Mouse (Mus musculus) cerebellum, postnatal 25 days (tissue): Measurements from ENCODE around the gene Ap1ar.
"Not testable (repeated sequence)": the region's sequence is repeated elsewhere in the genome, so short reads cannot be mapped to it uniquely, and the experiment has no call there.

Experiments used
- DNase-seq, 2 experiments: peaks; one replicate each; pipeline ENCODE4 v3.0.0; 2021; ENCODE audit warnings: mixed read lengths in 2 of 2

Ap1ar gene

DNA sequence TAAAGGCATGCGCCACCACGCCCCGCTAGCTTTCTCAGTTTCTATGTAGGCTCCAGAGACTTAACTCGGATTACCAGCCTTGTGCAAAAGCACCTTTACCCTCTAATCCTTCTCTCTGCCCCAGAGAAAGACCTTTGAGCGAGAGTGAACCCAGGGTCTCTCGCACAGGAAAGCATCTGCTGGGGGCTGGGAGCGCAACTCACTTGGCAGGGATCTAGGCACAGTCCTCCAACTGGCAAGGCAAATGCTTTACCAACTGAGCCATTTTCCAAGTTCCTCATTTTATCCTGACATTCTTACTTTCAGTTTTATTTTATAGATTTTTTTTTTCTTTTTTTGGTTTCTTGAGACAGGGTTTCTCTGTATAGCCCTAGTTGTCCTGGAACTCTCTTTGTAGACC, 44.3 kb downstream of the Ap1ar start:
- DNase-seq = no peak

DNA sequence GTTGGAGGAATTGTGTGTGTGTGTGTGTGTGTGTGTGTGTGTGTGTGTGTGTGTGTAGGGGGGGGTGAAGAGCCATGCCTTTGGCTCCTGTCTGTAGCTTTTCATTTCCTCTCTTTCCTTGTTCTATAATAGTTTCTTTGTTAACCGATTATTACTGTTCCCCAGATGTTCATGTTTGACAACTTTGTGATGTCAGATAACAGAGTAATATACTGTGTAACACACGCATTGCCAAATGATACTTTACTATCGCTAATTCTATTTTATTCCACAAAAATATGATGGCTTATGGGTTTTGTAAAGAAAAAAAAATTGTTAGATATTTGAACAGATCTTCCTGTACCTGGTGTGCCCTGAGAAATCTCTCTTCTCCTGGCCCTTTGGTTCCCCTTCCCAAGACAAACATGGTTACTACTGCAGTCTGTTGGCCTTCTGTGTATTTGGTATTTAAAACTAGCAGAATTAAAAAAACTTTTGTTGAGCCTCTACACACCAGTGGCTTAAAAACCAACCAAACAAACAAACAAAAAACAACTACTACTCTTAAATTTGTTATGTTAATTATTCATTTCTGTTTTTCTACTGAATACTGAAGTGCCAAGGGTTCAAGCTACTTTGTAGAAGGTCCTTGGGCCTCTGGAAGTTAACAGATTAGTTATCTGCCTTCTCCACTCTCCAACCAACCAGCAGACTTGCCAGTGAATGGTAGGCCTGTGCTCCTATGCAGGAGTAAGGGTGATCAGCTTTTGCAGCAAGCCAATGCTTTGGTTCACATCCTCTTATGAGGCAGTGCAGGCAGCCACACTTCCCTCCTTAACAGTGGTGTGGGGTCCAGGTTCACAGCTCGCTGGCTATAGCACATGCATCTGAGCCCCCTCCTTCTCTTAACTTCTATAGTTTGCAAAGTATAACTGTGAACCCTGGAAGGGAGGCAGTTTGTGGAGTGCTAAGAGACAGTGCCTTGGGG, 45.4 kb downstream of the Ap1ar start:
- no peak for DNase-seq

DNA sequence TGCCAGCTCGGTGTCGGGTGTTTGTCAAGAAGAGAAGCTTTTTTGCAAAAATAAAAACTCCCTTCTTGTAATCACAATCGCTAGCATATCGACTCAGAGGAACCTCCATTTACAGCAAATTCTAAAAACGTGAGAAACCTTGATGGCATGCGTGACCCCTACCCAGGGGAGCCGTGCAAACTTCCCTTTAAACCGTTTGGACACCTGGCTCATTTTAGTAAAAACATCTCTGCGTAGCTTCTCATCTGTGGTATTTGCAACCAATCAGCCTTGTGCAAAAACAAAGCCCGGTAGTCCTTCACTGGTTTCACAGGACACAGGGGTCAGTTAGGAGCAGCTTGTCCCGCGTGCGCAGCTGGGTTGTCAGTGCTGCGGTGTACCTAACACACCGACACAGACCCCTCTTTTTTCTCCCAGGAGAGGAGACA, 46.3 kb downstream of the Ap1ar start:
- peak in 1 of 2 experiments; percentile 9 for DNase-seq

DNA sequence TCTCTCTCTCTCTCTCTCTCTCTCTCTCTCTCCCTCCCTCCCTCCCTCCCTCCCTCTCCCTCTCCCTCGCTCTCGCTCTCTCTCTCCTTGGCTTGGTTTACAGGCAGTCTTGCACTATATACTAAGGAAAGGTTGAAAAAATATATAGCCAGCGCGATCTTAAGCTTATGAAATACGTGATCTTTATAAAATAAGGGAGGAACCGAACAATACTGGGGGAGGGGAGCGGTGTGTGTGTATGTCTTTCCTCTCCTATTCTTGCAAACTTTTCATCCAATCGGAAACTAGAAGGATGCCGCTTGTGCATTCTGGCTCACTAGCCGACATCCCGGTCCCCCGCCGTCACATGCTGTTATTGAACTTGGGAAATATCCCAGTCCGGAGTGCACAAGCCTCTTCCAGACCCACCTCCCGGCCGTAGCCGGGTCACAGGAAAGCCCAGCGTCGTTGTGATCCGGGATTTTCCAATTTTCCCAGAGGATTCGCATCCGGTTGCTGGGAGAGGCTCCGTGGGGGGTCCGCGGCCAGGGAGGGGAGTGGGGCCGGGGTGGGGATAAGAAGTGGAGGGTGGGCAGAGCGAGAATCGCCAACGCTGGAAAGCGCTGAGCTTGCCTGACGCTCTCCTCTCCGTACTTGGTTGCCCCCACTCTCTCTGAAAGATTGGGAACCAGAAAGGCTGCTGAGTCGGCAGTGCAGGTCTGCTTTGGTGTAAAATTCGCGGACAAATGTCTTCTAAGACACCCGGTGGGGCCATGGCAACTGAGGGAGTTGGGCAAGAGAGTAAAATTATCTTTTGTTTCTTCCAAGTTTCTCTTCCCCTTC, 46.9 kb downstream of the Ap1ar start:
- DNase-seq = peak; percentile 31 to 45

DNA sequence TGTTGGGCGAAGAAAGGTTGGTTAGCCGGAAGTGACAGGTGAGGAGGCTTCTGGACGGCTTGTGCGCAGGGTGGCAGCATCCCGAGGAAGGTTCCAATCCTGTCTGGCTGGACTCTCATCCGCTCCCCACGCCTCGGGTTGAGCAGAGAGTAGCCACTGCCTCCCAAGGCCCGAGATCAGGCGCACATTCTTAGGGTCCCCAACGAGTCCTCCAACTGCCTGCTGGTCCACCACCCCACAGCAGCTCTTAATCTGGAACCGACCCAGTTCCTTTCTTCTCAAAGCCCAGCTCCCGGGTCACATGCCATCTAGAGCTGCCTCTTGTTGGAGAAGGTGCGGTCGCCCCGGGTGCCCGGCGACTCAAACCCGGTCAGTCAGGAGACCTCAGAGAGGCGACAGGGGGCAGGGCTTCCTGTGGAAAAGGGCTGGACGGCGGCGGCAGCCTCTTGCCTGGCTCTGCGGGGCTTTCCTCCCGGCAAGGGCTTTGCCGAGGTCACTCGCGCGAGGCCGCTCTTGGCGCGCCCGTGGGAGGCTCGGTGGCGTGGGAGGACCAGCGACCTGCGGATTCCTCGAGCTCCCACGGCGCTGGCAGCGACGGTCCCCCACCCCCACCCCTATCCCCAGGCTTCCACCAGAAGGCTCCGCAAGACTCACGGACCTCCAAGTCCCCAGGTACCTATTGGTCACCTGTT, 47.7 kb downstream of the Ap1ar start, which contains the start of gene Tifa:
TSS of gene Tifa (plus strand) at position 306 of the 692 bp plus-strand sequence.
- peak; percentile 58 to 67 for DNase-seq

DNA sequence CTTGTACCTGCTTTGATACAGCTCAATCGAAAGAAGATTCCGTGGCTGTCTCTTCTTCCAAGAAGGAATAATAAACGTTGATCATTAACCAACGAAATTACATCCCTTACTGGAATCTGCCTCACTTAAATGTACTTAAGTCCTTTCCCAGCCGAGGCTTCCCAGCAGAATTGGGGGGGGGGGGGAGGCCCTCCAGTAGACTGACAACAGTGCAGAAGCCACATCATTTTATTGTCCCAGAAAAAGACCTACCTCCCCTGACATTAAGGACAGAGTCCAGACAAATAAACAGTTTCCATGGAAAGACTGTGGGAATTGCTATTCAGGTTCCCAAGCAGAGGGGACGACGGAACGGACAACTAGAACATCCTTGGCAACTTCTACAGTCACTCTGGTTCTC, 48.4 kb downstream of the Ap1ar start:
- DNase-seq = no peak

DNA sequence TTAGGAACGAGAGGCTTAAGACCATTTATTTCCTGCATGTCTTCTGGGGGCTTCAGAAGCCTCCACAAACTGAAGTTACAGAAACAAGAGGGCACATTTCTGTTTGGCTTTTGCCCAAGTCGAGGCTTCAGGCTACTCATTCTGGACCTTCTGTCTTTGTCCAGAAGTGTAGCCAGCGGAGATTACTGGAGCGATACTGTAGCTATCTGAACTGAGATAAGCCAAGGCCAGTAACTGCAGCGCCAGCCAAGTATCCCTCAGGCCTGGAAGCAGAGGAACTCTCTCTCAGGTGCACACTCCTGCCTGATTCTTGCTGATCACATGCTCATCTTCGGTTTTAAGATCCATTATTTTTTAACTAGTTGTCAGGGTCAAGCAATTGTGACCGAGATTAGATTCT, 49.3 kb downstream of the Ap1ar start:
- DNase-seq = no peak

DNA sequence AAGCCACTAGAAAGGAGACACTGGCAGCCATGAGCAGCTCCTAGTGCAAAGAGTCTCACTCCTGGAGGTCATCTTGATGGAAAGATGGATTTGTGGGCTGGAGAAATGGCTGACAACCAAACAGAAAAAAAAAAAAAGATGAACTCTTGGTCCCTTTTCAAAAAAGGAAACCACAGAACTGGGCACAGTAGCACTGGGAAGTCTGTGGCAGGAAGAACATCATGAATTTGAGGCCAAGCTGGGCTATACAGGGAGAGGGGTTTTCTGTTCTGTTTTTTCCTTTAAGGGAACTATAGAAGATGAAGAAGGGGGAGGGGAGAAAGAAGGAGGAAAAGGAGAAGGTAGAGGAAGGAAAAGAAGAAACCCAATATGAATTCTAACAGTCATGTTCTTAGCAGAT, 50.3 kb downstream of the Ap1ar start:
- DNase-seq = no peak

DNA sequence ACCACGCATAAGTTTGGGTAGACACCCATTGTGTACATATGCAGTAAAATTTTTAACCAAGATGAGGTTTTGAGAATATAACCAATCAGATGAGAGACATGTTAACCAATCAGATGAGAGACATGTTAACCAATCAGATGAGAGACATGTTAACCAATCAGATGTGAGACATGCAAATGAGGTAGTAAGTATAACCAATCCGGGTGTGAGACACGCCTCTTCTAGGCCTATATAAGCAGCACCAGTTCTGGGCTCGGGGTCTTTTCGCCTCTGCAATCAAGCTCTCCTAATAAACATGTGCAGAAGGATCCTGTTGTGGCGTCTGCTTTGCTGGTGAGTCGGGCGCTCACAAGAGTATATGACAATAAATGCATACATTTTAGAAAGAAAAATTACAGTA, 53.6 kb downstream of the Ap1ar start:
- not testable (repeated sequence) for DNase-seq

DNA sequence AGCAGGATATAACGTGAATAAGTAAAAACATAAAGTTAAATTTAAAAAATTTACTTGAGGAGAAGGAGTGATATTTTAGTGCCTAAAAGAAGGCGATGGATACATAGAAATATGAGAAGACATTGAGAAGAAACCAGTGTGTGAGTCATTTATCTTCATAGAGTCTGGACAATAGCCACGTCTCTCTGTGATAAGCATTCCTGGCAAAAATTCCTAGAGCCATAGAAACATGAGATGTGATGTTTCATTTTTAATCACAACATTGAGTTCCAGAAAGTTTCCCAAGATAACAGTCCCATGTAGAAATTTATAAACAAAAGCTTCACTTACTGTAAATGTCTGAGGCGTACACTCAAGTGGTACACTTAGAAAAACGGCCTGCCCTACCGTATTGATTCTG, 54.4 kb downstream of the Ap1ar start:
- no peak for DNase-seq

DNA sequence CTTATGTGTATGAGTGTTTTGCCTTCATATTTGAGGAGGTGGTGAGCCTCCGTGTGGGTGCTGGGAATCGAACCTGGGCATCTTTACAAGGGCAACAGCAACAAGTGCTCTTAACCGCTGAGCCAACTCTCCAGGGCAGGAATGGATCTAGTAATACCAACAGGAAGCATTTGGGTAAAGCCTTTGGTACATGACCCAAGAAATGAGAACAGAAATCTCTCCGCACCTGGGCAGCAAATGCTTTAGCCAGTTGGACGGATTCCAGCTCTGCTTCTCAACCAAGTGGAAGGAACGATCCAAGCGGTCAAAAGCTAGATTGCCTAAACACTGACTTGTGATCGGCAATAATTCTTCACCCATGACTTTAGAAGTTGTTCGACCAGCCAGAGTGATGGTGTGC, 56.4 kb downstream of the Ap1ar start:
- DNase-seq = peak in 1 of 2 experiments; percentile 22

DNA sequence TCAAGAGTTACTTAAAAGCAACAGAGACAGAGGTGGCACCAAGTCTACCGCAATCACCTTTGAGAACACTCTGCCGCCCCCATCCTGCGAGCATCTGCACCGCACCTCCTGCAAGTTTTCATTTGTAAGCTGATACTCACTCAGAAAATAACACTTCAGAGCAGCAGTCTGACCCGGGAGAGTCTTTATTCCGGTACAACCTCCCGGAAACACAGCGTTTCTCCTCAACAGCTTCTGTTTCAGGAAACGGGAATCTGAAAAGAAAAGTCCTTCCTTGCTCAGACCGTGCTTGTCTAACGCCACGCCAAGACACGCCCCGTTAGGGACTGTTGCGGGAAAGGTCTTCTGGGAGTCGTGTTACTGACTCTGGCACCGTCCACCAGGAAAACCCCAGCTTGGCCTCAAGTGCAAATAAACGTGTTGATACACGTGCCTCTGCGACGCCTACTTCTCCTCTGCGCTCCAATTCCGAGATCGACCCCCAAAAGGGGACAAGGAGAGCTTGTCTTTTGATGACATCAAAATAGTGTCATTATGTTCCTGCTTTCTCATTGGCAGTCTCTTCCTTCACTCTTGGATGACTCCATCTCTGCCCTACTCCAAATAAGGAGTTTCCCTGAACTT, 57.2 kb downstream of the Ap1ar start, which contains the start of gene Alpk1:
TSS of gene Alpk1 (minus strand) at position 507 of the 624 bp plus-strand sequence.
- peak; percentile 11 to 41 for DNase-seq

DNA sequence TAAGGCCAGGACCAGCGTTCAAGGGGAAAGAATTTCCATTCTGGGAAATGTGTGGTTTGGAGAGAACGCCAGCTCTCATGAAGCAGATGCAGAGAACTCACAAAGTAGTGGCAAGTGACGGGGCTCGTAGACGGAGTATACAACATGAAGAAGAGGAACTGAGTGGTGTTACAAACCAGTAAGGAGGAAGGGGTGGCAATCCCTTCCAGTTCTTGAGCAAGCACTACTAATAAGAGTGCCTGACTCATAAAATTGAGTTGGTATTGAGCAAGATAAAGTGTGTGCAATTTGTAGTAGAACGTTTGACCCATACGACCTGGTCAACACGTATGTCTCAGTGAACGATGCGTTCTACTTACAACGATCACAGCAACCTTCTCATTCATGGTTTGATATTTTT, 68.2 kb downstream of the Ap1ar start:
- DNase-seq = no peak

DNA sequence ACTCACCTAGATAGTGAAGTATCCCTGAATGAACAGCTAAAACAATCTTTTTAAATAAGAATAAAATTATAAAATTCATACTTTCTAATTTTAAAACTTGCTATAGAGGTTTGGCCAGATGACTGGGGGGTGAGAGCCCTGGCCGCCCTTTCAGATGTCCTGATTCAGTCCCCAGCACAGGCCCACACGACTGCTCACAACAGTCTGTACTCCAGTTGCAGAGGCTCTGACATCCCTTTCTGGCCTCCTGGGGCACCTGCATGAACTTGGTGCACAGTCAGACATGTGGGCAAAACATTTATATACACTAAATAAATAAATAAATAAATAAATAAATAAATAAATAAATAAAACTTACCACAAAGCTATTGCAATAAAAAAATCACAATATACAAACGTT, 71.4 kb downstream of the Ap1ar start:
- DNase-seq = no peak

DNA sequence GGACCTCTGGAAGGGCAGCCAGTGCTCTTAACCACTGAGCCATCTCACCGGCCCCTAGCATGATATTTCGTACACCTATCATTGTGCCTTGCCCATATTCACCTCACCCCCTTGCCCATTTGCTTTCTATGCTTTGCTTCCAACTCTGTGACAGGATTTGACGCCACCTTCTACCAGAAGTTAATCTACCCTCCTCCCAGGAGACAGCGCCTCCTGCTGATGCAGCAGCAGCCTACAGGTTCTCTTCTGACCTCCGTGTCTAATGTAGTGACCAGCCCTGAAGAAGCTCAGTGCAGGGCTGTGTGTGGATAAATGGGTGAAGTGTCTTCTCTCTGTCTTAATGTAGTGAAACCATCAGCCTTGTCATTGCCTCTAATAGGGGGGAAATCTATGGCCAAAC, 72.8 kb downstream of the Ap1ar start:
- DNase-seq = no peak

DNA sequence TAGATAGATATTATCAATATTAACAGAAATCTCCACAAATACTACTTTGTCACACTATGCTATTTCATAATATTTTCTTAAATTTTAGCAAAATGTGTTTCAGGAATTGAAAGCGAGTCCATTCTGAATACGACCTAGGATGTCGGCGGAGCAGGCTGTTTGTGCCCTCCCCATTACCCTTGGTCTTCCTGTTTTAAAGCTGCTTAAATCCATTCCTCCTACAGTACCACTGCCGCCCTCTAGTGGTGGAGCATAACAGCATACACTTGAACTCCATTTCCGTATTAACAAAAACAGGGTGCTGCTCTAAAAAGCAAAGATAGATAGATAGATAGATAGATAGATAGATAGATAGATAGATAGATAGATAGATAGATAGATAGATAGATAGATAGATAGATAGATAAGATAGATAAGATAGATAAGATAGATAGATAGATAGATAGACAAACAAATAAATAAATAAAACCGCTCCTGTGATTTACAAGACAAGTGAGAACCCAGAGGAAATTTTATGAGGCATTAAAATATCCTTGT, 74.2 kb downstream of the Ap1ar start:
- peak; percentile 58 to 84 for DNase-seq

DNA sequence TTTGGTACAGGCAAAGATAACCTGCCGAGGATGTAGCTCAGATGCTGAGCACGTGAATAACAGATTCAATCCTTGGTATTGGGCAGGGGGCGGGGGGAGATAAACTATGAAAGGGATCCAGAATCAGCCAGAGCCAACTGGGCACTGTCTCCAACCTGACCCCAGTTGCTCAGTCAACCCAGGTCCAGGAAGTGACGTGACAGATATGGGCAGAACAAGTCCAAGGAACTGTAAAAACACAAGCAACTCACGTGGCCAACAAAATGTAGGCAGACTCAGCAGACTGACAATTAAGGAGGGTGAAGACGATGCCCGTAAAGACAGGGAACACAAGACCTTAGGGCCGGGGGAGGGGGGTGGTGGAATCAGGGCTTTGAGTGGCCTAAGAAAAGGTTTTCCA, 74.9 kb downstream of the Ap1ar start:
- DNase-seq = no peak

DNA sequence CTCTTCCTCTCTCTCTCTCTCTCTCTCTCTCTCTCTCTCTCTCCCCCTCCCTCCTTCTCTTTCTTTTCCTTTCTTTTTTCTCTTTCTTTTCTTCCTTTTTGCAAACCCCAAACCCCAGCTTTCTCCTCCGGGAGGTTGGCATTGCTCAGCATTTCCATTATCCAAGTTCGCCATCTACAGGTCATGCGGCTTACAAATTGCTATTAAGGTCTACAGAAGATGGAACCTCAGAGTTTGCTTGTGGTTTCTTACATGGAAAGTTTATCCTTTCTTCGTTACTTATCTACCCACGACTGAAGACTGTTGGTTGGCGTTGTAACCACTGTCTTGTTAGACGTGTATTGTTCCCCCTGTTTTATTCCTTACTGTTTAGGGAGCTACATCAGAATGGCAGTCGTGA, 78.1 kb downstream of the Ap1ar start:
- DNase-seq = peak in 1 of 2 experiments; percentile 41

DNA sequence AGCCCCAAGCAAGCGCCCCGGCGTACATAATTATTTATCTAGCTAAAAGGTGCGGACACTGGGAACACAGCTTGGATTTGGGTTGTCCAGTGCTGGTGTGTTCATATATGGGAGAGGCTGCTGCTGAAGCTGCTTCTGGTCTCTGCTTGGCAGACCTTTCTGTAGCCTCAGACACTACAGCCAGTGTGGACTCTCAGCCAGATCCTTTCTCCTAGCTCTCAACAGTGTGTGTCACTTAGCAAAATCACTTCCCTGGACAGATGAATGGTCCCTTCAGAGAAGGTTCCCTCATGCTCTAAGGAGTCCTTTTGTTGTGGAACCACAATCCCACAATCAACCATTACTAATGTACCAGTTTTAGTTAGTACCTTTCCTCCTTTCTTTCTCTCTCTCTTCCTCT, 78.5 kb downstream of the Ap1ar start:
- DNase-seq = no peak

DNA sequence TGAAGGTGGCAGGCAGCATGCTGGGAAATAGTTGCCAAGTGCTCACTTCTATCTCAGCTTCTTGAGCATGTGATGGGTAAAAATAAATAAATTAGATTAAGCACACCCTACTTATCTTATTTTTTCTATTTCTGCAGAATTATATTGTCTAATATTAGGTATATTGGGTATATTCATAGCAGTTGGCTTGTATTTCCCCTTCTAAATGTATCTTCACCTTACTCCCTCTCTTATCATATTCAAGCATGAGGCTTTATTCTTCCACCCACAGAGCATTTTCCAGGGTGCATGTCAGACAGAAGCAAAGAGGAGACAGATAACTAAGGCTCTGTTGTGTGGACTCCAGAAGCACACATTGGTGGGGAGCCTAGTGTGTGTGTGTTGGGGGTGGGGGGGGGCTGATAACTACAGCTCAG, 79.4 kb downstream of the Ap1ar start:
- DNase-seq = no peak
